Mouse (Mus musculus) megakaryocyte, embryonic 14.5 days (primary cell): ENCODE data around the gene Sptssb.

Source experiments
- FLI1 ChIP-seq: IDR thresholded peaks from 2 replicates; pipeline ENCODE4 v1.6.1; 2012; ENCODE audit warnings: low read length, inconsistent platforms, mixed read lengths
- GATA1 ChIP-seq: IDR thresholded peaks from 3 replicates; pipeline ENCODE4 v1.6.1; 2012; ENCODE audit warnings: mixed read lengths, low read length, inconsistent platforms, borderline replicate concordance

- TF ChIP-seq GATA1, result no peak
- TF ChIP-seq FLI1, result no peak
These were observed 42.6 kb upstream of the Sptssb start for GRCm38 (mm10) chr3:69902382-69902781.
